Mouse (Mus musculus) ZHBTc4 (cell line): ENCODE measurements around the gene Rpl9.

Experiments used
- DNase-seq: peaks from one replicate; pipeline ENCODE4 v3.0.0-alpha.2; 2011; ENCODE audit warnings: low read depth, low spot score

The Rpl9 gene

GRCm38 (mm10) chr5:65374746-65375145 lies 16.5 kb downstream of the Rpl9 start:
- no peak for DNase-seq

GRCm38 (mm10) chr5:65371551-65371950 lies 19.7 kb downstream of the Rpl9 start:
- DNase-seq = no peak

DNA sequence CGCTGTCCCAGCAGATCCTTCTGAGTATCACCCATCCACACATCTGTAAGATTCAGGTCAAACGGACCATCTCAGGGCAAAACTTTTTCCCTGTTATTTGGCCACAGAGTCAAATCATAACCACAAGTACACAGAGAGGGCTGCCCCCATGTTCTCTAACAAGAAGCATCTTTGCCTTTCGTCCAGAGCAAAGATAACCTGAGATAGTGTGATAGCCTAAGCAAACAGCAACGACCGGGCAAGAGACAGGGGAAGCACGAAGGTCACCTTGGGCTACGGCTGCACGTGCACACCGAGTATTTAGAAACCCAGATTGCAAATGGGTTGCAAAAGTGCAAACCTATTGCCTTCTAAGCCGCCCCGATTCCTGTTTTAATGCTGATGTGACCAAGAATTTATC lies 23.4 kb downstream of the Rpl9 start:
- peak; percentile 28 for DNase-seq

DNA sequence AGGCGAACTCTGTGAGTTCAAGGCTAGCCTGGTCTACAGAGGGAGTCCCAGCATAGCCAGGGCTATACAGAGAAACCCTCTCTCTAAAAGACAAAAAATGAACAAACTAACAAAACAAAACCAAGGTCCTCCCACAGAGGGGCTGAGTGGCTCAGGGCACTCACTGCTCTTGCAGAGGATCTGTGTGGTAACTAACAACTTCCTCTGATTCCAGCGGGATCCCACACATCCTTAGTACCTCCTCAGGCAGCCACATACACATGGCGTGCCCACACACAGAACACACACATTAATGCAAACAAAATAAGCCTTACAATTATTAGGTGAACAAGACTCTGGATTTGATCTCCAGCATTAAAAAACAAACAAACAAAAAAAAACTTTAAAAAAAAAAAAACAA lies 33.5 kb downstream of the Rpl9 start:
- DNase-seq = no peak

DNA sequence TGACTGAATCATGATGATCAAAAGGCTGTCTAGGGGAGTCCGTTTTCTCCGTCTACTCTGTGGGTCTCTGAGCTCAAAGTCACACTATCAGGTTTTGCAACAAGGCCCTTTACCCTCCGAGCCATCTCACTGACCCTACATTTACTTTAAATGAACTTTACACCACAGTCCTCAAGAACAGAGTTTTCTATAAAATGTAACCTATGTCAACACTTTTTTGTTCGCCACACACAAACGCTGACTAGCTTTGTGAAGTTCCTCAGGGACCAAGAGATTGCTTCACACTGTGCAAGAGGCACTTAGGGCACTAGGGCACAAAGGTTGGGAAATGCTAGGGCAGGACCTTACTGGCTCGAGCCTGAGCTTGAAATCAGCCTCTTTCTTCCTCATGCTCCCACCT lies 34.4 kb downstream of the Rpl9 start:
- no peak for DNase-seq

GRCm38 (mm10) chr5:65354985-65355384 lies 36.3 kb downstream of the Rpl9 start:
- DNase-seq = peak; percentile 87

DNA sequence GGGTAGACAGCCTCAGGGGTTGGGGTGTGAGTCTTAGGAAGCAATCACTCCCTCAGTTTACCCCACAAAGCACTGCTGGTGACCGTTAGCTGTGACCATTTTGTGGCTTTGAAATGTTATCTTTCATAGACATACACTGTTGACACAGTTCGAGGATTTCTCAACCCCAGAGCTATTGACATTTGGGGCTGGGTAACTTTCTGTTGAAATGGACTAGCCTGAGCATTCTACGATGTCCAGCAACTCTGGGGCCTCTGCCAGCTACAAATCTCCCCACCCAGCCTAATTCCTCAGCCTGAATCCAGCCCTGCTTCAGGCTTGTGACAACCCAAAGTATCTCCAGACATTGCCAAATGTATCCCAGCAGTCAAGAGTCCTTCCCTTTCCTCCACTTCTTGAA lies 37.1 kb downstream of the Rpl9 start:
- DNase-seq = no peak

DNA sequence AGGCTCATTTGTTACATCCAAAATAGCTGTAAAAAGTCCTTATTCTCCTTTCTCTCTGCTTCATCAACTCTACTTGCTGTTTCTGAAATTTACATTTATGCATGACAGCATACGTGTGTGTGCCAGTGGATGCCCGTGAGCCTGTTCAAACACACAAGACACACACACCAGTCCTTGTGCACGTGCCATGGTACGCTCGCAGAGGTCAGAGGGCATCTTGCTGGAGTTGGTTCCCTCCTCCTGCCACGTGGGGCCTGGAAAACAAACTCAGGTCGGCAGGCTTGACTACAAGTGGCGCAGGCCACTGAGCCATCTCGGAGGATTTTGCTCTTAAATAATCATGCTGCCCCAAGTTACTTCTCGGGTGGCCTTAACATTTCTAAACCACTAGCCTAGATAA lies 40.7 kb downstream of the Rpl9 start:
- no peak for DNase-seq

DNA sequence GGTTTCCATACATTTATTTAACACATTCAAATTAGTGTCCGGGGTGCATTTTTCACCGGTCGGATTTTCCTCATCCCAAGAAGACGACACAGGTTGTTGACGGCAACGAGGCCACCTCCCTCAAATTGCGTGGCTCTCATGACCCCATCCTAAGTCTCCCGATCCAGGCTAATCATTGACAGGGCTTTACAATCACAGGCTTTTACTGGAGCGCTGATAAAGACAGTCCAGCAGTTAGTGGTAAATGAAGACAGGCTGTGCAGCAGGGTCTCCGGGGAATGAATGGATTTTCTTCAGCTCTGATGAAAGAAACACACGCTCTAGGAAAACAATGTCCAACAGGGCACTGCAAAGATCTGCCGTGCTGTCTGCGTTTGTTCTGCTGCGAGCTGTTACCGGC lies 43.1 kb downstream of the Rpl9 start, which contains the start of gene Klb:
Klb (plus strand) TSS at position 147 of the 400 bp plus-strand sequence.
- no peak for DNase-seq

DNA sequence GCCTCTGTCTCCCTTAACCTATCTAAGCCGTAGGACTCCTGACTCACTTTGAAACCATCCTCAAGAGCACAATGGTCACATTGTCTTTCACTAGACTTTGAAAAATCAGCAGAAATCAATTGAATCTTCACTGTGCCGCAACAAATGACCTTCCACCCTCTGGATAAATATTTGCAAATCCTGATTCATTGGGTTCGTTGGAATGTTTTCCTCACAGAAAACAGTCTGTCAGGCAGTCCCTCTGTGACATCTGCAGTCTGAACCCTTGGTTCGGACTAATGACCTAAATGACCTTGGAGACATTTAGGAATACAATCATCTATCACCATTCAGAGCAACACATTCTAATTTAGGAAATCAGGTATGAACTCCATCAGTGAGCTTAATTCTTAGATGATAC lies 51.1 kb downstream of the Rpl9 start:
- DNase-seq = no peak

GRCm38 (mm10) chr5:65338394-65338793 lies 52.9 kb downstream of the Rpl9 start:
- DNase-seq = peak; percentile 56
